Mouse (Mus musculus): Measurements from ENCODE around the gene Polk. TPM values are rescaled to one million over a fixed set of nuclear protein-coding genes. Genes with fewer than 3 reads are reported as not detected.

Gene Polk
- polyA plus RNA-seq, 1 experiment from 2014 or later = 8.4 TPM

DNA sequence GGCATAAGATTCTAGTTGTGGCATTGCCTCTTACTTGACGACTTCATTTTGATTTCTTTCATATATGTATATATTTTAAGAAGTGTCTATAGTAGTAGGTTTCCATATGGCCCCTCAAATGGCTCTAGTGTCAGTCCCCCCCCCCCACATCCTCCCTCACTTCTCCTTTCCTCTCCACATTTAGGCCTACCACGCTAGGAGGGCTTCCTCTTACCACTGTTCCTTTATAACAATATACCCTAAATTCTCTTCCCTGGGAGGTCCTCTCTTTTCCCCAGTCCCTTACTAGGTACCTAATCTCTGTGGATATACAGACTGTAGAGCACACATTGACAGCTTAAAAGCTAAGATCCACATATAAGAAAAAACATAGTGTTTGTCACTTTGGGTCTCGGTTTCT is 21.1 kb downstream of the Polk start:
- Histone ChIP-seq H3K27ac (no peak overlapping the region), H3K4me1 (no peaks in the 10 kb centered on the region), H3K4me2 (no peak overlapping the region), H3K36me3 (replicated peaks) (no peaks in the 10 kb centered on the region; the same call in 1 of the 2 replicates), H3K9me3 (no peaks in the 10 kb centered on the region), H3K4me3 (replicated peaks) (no peak overlapping the region), H3K27me3 (no peaks in the 10 kb centered on the region), H3K9ac (no peak overlapping the region)
- ATAC-seq (ENCODE audit: low FRiP score) = no peak
- 88% methylated on average over 3 of the region's 3 CpGs for WGBS

DNA sequence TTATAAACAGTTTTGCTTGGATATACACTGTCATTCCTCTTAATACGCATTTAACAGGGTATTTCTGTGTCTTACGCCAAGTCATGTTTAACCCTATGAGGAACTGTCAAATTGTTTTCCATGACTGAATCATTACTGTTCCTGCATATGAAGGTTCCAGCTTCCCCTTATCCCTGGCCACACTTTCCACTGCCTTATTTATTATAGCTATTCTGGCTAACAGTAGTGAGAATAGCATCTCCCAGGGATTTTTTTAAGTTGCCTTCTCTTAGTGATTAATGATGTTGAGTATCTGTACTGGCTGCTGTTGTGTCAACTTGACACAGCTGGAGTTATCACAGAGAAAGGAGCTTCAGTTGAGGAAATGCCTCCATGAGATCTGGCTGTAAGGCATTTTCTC is 25.0 kb downstream of the Polk start:
- H3K36me3 ChIP-seq (replicated peaks) = no peaks in the 10 kb centered on the region; the same call in 1 of the 2 replicates
- H3K4me1 ChIP-seq = no peaks in the 10 kb centered on the region
- H3K4me2 ChIP-seq = no peak overlapping the region
- H3K27ac ChIP-seq = no peak overlapping the region
- H3K4me3 ChIP-seq (replicated peaks) = no peak overlapping the region
- no peaks in the 10 kb centered on the region for H3K9me3 ChIP-seq
- ATAC-seq (ENCODE audit: low FRiP score) = no peak
- H3K9ac ChIP-seq = no peak overlapping the region
- 96% methylated on average over 2 of the region's 2 CpGs for WGBS
- no peaks in the 10 kb centered on the region for H3K27me3 ChIP-seq

DNA sequence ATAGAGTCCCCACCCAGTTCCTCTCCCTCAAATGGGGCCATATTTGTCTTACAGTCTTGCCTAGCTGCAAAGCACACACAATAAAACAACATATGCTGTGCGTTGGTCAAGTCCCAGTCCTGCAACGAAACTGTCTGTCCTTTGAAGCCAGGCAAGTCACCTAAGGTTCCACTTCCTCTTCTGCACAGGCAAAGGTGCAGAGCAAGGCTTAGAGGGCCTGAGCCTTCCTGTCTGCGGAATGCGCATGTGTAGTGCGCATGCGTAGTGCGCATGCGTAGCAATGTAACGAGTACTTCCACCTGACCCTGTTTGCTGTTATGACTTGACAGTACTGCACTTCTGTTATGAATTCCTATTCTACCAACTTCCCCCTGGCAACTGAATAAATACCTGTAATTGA is 26.1 kb downstream of the Polk start:
- H3K9me3 ChIP-seq = no peaks in the 10 kb centered on the region
- H3K4me3 ChIP-seq (replicated peaks) = no peak overlapping the region
- no peak overlapping the region for H3K4me2 ChIP-seq
- H3K4me1 ChIP-seq = no peaks in the 10 kb centered on the region
- H3K27me3 ChIP-seq = no peaks in the 10 kb centered on the region
- no peak overlapping the region for H3K9ac ChIP-seq
- whole genome bisulfite sequencing = 96% methylated on average over 9 of the region's 9 CpGs
- no peak overlapping the region for H3K27ac ChIP-seq
- no peaks in the 10 kb centered on the region; the same call in 1 of the 2 replicates for H3K36me3 ChIP-seq (replicated peaks)
- ATAC-seq (ENCODE audit: low FRiP score) = no peak

DNA sequence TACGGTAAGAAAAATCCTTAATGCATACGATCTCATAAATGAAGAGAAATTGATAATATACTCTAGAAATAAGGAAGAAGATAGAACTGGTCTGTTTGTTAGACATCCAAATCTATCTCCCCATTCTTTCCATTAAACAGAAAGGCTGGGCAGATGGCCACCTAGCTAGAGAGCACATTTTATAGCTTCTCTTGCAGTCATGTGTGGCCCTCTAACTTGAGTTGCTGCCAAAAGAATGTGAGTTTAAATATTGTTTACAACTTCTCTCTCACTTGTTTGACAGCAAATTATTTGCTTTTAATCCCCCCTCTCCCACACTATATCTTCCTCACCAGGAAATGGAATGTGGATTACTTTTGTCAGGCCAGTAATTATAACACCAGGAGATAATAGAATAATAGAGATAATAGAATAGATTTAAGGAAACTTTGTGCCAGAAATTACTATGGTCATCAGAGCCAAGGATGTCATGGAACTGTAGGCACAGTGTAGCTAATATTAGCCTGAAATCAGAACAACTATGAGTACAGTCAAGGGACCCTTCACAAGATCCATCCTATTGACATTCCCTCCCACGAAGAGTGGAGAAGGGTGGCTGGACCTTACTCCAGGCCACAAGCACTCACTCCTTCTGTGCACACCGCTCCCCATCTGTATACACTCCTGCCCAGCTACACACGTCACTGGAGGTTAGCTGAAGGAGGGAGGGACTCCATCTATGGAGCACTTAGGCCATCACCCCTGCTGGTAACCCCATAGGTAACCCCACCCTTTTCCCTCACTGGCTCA is 28.0 kb downstream of the Polk start:
- no peaks in the 10 kb centered on the region for H3K36me3 ChIP-seq (replicated peaks)
- 88% methylated on average over 5 of the region's 5 CpGs for WGBS
- H3K4me3 ChIP-seq (replicated peaks) = no peak overlapping the region
- H3K4me2 ChIP-seq = no peak overlapping the region
- no peak overlapping the region for H3K9ac ChIP-seq
- H3K27ac ChIP-seq = no peak overlapping the region
- no peaks in the 10 kb centered on the region for H3K9me3 ChIP-seq
- H3K4me1 ChIP-seq = no peaks in the 10 kb centered on the region
- H3K27me3 ChIP-seq = no peaks in the 10 kb centered on the region
- ATAC-seq (ENCODE audit: low FRiP score) = no peak

DNA sequence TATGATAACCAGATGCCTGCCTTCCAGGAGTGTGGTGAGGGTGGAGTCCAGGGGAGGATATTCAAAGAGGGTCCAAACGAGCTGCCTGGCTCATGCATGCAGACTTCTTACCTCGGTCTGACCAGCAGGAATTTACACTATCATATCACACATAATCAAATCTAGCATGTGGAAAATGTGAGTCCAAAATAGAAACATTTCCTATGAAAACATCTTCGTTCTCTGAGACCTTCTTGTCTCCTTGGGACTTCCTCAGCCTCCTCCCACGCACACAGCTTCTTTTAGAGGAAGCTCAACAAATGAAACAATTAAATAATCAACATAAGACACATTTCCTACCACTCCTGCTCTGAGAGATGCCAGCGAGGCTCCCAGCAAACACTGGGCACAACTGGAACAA is 30.5 kb downstream of the Polk start:
- no peaks in the 10 kb centered on the region for H3K4me1 ChIP-seq
- ATAC-seq (ENCODE audit: low FRiP score) = no peak
- no peaks in the 10 kb centered on the region for H3K9me3 ChIP-seq
- no peak overlapping the region for H3K9ac ChIP-seq
- H3K36me3 ChIP-seq (replicated peaks) = no peaks in the 10 kb centered on the region
- no peak overlapping the region for H3K27ac ChIP-seq
- H3K4me2 ChIP-seq = no peak overlapping the region
- 74% methylated on average over 5 of the region's 5 CpGs for WGBS
- no peaks in the 10 kb centered on the region for H3K27me3 ChIP-seq
- H3K4me3 ChIP-seq (replicated peaks) = no peak overlapping the region

DNA sequence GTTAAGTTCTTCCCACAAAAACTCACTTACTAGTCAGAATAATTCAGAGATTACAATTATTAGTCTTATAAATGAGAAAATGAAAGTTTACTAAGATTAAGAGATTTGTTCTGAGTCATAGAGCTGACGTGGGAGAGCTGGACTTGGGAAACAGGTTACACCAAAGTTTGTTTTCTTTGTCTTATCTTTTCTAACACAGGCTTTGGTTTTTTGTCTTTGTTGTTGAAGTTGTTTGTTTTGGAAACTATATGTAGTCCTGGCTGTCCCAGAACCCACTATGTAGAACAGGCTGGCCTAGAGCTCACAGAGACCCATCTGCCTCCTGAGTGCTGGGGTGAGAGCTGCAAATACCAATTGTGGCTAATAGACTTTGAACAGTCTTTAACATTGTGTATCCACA is 31.1 kb downstream of the Polk start:
- H3K4me3 ChIP-seq (replicated peaks) = no peak overlapping the region
- H3K27me3 ChIP-seq = no peaks in the 10 kb centered on the region
- no peak overlapping the region for H3K4me2 ChIP-seq
- no peaks in the 10 kb centered on the region for H3K9me3 ChIP-seq
- no peaks in the 10 kb centered on the region for H3K36me3 ChIP-seq (replicated peaks)
- WGBS = 89% methylated on average over 1 of the region's 1 CpGs
- no peak overlapping the region for H3K27ac ChIP-seq
- no peaks in the 10 kb centered on the region for H3K4me1 ChIP-seq
- no peak overlapping the region for H3K9ac ChIP-seq
- ATAC-seq (ENCODE audit: low FRiP score) = no peak

DNA sequence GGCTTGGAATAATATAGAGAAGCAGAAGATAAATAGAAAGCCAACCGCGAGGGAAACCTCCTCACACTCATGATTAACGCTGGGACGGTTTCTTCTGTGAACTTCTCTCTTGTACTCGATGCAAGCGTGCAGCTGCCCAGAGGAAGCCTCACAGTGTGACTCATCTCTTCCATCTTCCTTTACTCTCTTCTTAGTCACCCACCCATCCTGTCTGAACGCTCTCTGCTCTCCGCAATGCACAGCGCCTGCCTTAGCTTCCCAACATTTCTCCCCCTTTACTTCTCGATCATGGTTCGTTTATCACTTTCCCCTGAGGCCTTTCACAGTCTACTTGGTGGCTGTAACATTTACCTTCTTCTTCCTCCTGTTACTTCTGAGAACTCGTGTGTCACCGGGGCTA is 31.7 kb downstream of the Polk start:
- H3K27me3 ChIP-seq = no peaks in the 10 kb centered on the region
- H3K4me2 ChIP-seq = no peak overlapping the region
- no peak overlapping the region for H3K4me3 ChIP-seq (replicated peaks)
- H3K36me3 ChIP-seq (replicated peaks) = no peaks in the 10 kb centered on the region
- ATAC-seq (ENCODE audit: low FRiP score) = no peak
- WGBS = 90% methylated on average over 13 of the region's 13 CpGs
- no peak overlapping the region for H3K9ac ChIP-seq
- no peaks in the 10 kb centered on the region for H3K4me1 ChIP-seq
- no peaks in the 10 kb centered on the region for H3K9me3 ChIP-seq
- H3K27ac ChIP-seq = no peak overlapping the region

DNA sequence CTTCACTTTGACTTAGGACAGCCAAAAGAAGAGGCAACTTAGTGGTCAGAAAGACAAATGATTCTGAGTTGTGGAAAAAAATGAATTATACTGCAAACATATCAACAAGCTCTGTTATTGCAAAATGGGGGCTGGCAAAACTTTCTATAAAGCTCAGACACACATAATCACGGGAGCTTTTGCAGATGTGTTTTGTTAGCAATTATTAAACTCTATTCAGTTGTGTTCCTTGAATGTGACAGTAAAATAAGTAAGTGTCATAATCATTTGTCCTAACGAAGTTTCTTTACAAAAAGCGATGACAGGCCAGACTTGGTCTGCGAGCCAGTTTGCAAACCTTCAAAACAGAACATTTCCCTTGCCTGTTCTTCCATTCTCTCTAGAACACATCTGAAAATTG is 34.8 kb downstream of the Polk start:
- H3K4me1 ChIP-seq = no peaks in the 10 kb centered on the region
- no peak for ATAC-seq (ENCODE audit: low FRiP score)
- WGBS = 96% methylated on average over 4 of the region's 4 CpGs
- H3K27ac ChIP-seq = no peak overlapping the region
- H3K9ac ChIP-seq = no peak overlapping the region
- H3K36me3 ChIP-seq (replicated peaks) = no peaks in the 10 kb centered on the region
- H3K9me3 ChIP-seq = no peaks in the 10 kb centered on the region
- H3K4me2 ChIP-seq = no peak overlapping the region
- H3K27me3 ChIP-seq = no peaks in the 10 kb centered on the region
- H3K4me3 ChIP-seq (replicated peaks) = no peak overlapping the region

DNA sequence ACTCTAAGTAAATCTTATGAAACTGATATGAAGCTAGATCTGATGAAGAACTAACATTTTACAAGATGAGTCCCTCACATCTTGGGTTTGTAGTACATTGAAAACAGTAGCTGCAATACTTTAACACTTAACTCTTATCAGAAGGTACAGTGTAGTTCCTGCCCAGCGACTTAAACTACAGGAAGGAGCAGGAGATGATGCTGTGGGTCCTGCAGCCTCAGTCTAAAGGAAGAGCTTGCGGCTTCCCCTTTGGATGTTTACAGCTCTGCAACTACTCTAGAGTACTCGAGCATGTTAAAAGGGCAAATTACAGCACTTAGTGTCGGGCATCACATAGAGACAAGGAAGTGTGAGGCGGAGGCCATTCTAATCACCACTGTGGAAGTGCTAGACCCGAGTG is 36.1 kb downstream of the Polk start:
- H3K27me3 ChIP-seq = no peaks in the 10 kb centered on the region
- WGBS = 82% methylated on average over 6 of the region's 6 CpGs
- no peak overlapping the region for H3K4me2 ChIP-seq
- H3K9me3 ChIP-seq = no peaks in the 10 kb centered on the region
- no peak overlapping the region for H3K27ac ChIP-seq
- no peaks in the 10 kb centered on the region for H3K4me1 ChIP-seq
- no peak overlapping the region for H3K9ac ChIP-seq
- H3K36me3 ChIP-seq (replicated peaks) = no peaks in the 10 kb centered on the region
- H3K4me3 ChIP-seq (replicated peaks) = no peak overlapping the region
- no peak for ATAC-seq (ENCODE audit: low FRiP score)

DNA sequence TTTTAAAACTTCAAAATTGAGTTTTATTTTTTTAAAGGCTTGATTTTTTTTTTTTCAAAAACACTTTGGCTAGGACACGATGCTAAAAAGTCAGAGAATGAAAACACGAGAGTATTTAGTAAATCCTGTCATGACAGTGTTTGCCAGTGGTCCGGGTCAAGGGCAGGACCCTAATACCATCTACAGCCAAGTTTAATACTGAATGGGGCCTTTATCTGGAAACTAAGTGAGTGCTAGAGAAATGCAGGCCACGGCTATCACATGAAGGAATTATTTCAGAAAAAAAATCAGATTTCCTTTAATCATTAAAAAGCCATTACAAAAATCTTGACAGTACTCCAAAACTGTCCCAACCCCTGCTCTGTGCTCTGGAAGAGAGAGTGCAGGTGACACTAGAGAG is 36.7 kb downstream of the Polk start:
- no peak overlapping the region for H3K9ac ChIP-seq
- no peak overlapping the region for H3K27ac ChIP-seq
- H3K4me3 ChIP-seq (replicated peaks) = no peak overlapping the region
- H3K36me3 ChIP-seq (replicated peaks) = no peaks in the 10 kb centered on the region
- H3K4me2 ChIP-seq = no peak overlapping the region
- no peaks in the 10 kb centered on the region for H3K27me3 ChIP-seq
- WGBS = 89% methylated on average over 4 of the region's 4 CpGs
- no peaks in the 10 kb centered on the region for H3K9me3 ChIP-seq
- H3K4me1 ChIP-seq = no peaks in the 10 kb centered on the region
- no peak for ATAC-seq (ENCODE audit: low FRiP score)

DNA sequence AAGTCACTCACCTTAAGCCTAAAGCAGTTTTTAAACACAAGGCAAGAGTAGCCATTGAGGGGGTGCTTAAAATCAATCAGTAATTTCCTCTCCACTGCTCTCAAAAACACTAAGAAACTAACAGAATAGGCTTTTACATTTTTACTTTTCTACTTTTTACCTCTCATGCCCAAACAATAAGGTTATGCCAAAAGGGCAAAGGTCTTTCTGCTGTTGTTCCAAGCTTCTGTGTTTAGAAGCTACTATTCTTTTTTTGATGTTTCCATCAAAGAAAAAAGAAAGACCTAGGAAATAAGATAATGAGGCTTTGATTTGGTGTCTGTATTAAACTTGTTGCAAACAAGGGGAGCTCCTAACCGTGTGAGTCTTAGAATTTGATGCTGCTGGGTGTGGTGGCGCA is 42.5 kb downstream of the Polk start:
- no peak overlapping the region for H3K4me3 ChIP-seq (replicated peaks)
- H3K36me3 ChIP-seq (replicated peaks) = no peaks in the 10 kb centered on the region
- H3K27ac ChIP-seq = no peak overlapping the region
- WGBS = 82% methylated on average over 2 of the region's 2 CpGs
- H3K9me3 ChIP-seq = no peaks in the 10 kb centered on the region
- H3K4me2 ChIP-seq = no peak overlapping the region
- H3K27me3 ChIP-seq = no peaks in the 10 kb centered on the region
- no peak for ATAC-seq (ENCODE audit: low FRiP score)
- no peak overlapping the region for H3K9ac ChIP-seq
- no peaks in the 10 kb centered on the region for H3K4me1 ChIP-seq

DNA sequence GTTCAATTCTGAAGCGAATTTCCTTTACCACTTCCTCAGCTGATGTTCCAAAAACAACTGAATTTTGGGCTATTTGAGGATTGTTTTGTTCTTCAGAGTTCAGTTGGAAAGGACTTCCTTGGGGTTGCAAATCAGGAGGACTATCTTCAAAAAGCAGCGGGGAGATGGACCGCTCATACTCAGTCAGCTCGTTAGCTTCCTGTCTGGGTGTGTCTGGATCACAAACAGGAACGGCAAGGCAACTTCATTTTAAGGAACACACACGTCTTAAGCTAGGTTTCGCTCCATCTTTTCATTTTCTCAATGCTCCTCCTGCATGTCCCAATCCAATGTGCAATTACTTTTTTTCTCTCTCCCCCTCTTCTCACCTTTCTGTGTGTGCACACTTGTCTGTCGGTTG is 45.7 kb downstream of the Polk start:
- 85% methylated on average over 8 of the region's 8 CpGs for WGBS
- Histone ChIP-seq H3K9ac (no peak overlapping the region), H3K4me2 (no peak overlapping the region), H3K4me3 (replicated peaks) (no peak overlapping the region), H3K4me1 (no peaks in the 10 kb centered on the region), H3K36me3 (replicated peaks) (no peaks in the 10 kb centered on the region), H3K27ac (no peak overlapping the region), H3K9me3 (no peaks in the 10 kb centered on the region), H3K27me3 (no peaks in the 10 kb centered on the region)
- no peak for ATAC-seq (ENCODE audit: low FRiP score)

DNA sequence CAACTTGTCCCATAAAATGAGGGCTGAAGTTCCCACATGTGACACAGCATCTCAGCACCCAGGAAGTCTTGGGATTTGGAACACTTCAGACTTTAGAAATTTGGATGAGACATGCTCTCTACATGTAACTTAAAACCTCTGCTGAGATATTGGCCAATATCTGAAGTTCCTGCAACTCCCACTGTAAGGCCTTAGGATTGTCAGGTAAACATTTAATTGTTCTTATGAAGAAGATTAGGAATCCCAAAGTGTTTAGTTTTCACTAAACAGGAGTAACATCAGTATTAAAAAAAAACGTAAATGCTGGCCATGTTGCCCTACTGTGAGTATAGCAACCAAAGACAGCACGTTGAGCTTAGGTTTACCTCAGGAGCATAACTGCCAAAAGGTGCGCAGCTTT is 51.9 kb downstream of the Polk start, which contains the start of gene Gm17622:
Gene Gm17622, plus strand, starts transcription at position 301 of the 400 bp plus-strand sequence.
- no peaks in the 10 kb centered on the region for H3K9me3 ChIP-seq
- H3K27me3 ChIP-seq = no peaks in the 10 kb centered on the region
- no peak within 1 kb of the TSS for H3K9ac ChIP-seq
- peaks cover 10% of the 10 kb centered on the region for H3K36me3 ChIP-seq (replicated peaks)
- H3K27ac ChIP-seq = no peak within 1 kb of the TSS
- WGBS = 93% methylated on average over 3 of the region's 3 CpGs
- no peak within 1 kb of the TSS for H3K4me3 ChIP-seq (replicated peaks)
- no peak for ATAC-seq (ENCODE audit: low FRiP score)
- H3K4me1 ChIP-seq = no peaks in the 10 kb centered on the region
- H3K4me2 ChIP-seq = no peak within 1 kb of the TSS

Data from forebrain, embryonic 12.5 days (tissue).